Mouse (Mus musculus): ENCODE measurements around the gene Csnk1d. TPM values are rescaled to one million over a fixed set of nuclear protein-coding genes. Genes with fewer than 3 reads are reported as not detected.
A peak's percentile ranks its signal among the peaks of the same experiment; 100 is the strongest.

Gene Csnk1d
- polyA plus RNA-seq, 1 experiment from 2014 or later = 140 TPM

- H3K4me3 ChIP-seq (replicated peaks) = no peak overlapping the region
- WGBS = 91% methylated on average over 13 of the region's 13 CpGs
- peaks cover 35% of the 10 kb centered on the region for H3K4me1 ChIP-seq
- no peaks in the 10 kb centered on the region for H3K9me3 ChIP-seq (replicated peaks)
- no peak overlapping the region for H3K9ac ChIP-seq
- ATAC-seq (replicated peaks; ENCODE audit: low FRiP score) = no peak
- H3K27me3 ChIP-seq = no peaks in the 10 kb centered on the region
- no peak overlapping the region for H3K27ac ChIP-seq
- no peak overlapping the region for H3K4me2 ChIP-seq
- H3K36me3 ChIP-seq = peaks cover 97% of the 10 kb centered on the region
Measured at GRCm38 (mm10) chr11:120962050-120962771, 28.9 kb downstream of the Csnk1d start.

- Histone ChIP-seq H3K36me3 (peaks cover 97% of the 10 kb centered on the region), H3K4me3 (replicated peaks) (no peak overlapping the region), H3K9me3 (replicated peaks) (no peaks in the 10 kb centered on the region), H3K4me2 (no peak overlapping the region), H3K27ac (no peak overlapping the region), H3K4me1 (peaks cover 35% of the 10 kb centered on the region), H3K9ac (no peak overlapping the region), H3K27me3 (no peaks in the 10 kb centered on the region)
- WGBS = 83% methylated on average over 7 of the region's 7 CpGs
- no peak for ATAC-seq (replicated peaks; ENCODE audit: low FRiP score)
Measured at GRCm38 (mm10) chr11:120961594-120961993, 29.5 kb downstream of the Csnk1d start.

- Histone ChIP-seq H3K36me3 (peaks cover 96% of the 10 kb centered on the region), H3K9me3 (replicated peaks) (no peaks in the 10 kb centered on the region), H3K27me3 (no peaks in the 10 kb centered on the region), H3K4me1 (peaks cover 26% of the 10 kb centered on the region), H3K27ac (no peak overlapping the region), H3K4me2 (no peak overlapping the region), H3K4me3 (replicated peaks) (no peak overlapping the region), H3K9ac (no peak overlapping the region)
- WGBS = 76% methylated on average over 1 of the region's 1 CpGs
- ATAC-seq (replicated peaks; ENCODE audit: low FRiP score) = no peak
Measured at GRCm38 (mm10) chr11:120960248-120960647, 30.9 kb downstream of the Csnk1d start.

DNA sequence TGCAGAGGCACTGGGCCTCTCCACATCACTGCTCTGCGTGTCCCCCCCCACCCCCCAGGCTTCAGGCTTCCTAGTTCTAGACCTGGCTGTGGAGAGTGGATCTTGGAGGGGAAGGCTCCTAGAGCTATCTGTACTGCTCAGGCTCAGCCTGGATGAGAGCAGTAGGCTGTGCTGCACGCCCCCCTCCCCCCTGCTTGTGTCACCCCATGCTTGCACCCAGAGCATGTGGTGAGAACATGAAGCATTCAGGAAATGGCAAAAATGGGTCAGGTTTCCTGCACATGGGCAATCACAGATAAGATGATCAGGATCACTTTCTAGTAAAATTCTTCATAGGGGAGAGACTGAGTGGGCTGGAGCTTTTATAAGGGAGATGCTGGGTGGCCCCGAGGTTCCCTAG lies 31.6 kb downstream of the Csnk1d start:
- 74% methylated on average over 3 of the region's 3 CpGs for WGBS

DNA sequence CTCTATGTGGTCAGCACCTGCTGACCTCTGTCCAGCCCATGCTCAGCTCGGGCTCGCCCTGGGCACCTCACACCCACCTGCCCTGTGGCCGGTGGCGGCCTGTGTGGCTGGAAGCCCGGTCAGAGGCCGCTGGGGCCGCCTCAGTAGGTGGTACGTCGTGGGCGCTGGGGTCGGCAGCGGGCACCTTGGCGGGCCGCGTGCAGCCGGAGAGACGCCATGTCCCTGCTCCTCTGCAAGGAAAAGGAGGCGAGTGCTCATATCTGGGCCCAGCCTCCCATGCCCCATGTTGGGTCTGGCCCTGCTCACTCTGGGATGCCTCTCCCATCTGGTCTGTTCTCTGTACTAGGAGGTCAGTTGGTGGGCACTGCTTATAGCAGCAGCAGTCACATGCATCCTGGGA lies 32.1 kb downstream of the Csnk1d start:
- peaks cover 24% of the 10 kb centered on the region for H3K4me1 ChIP-seq
- no peak overlapping the region for H3K27ac ChIP-seq
- H3K4me2 ChIP-seq = no peak overlapping the region
- peaks cover 85% of the 10 kb centered on the region for H3K36me3 ChIP-seq
- H3K4me3 ChIP-seq (replicated peaks) = no peak overlapping the region
- WGBS = 85% methylated on average over 18 of the region's 18 CpGs
- no peaks in the 10 kb centered on the region for H3K27me3 ChIP-seq
- no peak overlapping the region for H3K9ac ChIP-seq
- H3K9me3 ChIP-seq (replicated peaks) = no peaks in the 10 kb centered on the region
- no peak for ATAC-seq (replicated peaks; ENCODE audit: low FRiP score)

More for the DNA sequence above, 31.6 kb downstream of the Csnk1d start:
- Histone ChIP-seq H3K27me3 (no peaks in the 10 kb centered on the region), H3K4me2 (no peak overlapping the region), H3K27ac (no peak overlapping the region), H3K4me3 (replicated peaks) (no peak overlapping the region), H3K9ac (no peak overlapping the region), H3K36me3 (peaks cover 90% of the 10 kb centered on the region), H3K4me1 (peaks cover 26% of the 10 kb centered on the region), H3K9me3 (replicated peaks) (no peaks in the 10 kb centered on the region)
- ATAC-seq (replicated peaks; ENCODE audit: low FRiP score) = no peak

DNA sequence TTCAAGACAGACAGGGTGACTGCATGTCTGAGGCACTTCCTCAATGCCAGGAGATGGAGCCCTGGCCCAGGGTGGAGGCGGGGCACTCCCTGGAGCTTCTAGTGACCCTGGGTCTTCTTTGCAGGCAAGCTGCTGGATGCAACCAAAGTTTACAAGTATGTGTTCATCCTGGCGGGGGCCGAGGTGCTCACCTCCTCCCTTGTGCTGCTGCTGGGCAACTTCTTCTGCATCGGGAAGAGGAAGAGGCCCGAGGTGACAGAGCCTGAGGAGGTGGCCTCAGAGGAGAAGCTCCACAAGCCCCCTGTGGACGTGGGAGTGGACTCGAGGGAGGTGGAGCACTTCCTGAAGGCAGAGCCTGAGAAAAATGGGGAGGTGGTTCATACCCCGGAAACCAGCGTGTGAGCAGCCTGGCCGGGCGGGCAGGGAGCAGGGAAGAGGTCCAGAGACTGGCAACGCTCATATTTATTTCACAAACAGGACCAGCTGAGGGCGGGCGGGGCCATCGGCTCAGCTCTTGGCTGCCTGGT lies 33.3 kb downstream of the Csnk1d start:
- WGBS = 59% methylated on average over 15 of the region's 15 CpGs

DNA sequence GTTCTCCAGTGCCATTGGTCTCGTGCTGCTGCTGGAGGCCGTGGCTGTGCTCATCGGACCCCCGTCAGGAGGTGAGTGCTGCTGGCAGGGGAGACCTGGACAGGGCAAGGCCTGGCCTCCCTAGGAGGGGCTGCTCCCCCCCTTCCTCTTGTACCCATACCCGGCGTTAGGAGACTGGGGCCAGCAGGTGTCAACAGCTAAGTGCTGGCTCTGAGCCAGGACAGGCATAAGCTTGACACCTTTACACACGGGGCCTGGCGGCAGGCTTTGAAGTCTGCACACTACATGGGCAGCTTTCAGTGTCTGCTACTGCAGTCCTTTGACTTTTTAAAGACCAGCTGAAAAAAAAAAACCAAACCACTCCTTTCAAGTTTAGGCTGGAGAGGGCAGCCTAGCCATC lies 34.1 kb downstream of the Csnk1d start:
- ATAC-seq (replicated peaks; ENCODE audit: low FRiP score) = no peak
- Histone ChIP-seq H3K9me3 (replicated peaks) (no peaks in the 10 kb centered on the region), H3K36me3 (peaks cover 65% of the 10 kb centered on the region), H3K4me3 (replicated peaks) (no peak overlapping the region), H3K27ac (no peak overlapping the region), H3K4me2 (no peak overlapping the region), H3K4me1 (peaks cover 26% of the 10 kb centered on the region), H3K27me3 (no peaks in the 10 kb centered on the region), H3K9ac (no peak overlapping the region)
- WGBS = 63% methylated on average over 8 of the region's 8 CpGs

More for the DNA sequence above, 33.3 kb downstream of the Csnk1d start:
- Histone ChIP-seq H3K4me2 (no peak overlapping the region), H3K9ac (no peak overlapping the region), H3K27me3 (no peaks in the 10 kb centered on the region), H3K4me1 (peaks cover 22% of the 10 kb centered on the region), H3K9me3 (replicated peaks) (no peaks in the 10 kb centered on the region), H3K36me3 (peaks cover 72% of the 10 kb centered on the region), H3K4me3 (replicated peaks) (no peak overlapping the region), H3K27ac (peak overlapping the region; percentile 41; the same call in 1 of the 2 replicates)
- ATAC-seq (replicated peaks; ENCODE audit: low FRiP score) = no peak

DNA sequence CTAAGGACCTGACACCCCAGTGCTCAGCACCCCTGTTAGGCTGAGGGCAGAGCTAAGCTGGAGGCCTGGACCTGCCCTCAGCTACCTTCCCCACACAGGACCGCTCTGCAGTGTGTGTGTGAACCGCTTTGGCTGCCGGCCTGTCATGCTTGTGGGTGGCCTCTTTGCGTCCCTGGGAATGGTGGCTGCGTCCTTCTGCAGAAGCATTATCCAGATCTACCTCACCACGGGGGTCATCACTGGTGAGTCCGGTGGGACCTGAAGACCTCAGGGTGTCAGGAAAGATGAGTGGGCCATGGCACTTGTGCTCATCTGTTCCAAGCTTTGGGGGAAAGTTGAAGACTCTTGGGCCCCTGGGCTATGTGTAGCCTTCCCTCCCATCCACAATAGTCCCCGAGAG lies 35.4 kb downstream of the Csnk1d start:
- Histone ChIP-seq H3K36me3 (peaks cover 51% of the 10 kb centered on the region), H3K4me3 (replicated peaks) (no peak overlapping the region), H3K4me1 (peaks cover 39% of the 10 kb centered on the region), H3K27me3 (no peaks in the 10 kb centered on the region), H3K9me3 (replicated peaks) (no peaks in the 10 kb centered on the region), H3K4me2 (no peak overlapping the region), H3K27ac (no peak overlapping the region), H3K9ac (no peak overlapping the region)
- ATAC-seq (replicated peaks; ENCODE audit: low FRiP score) = no peak
- WGBS = 94% methylated on average over 8 of the region's 8 CpGs

GRCm38 (mm10) chr11:120954936-120955335 lies 36.2 kb downstream of the Csnk1d start:
- no peak for ATAC-seq (replicated peaks; ENCODE audit: low FRiP score)
- peaks cover 44% of the 10 kb centered on the region for H3K36me3 ChIP-seq
- no peak overlapping the region for H3K9ac ChIP-seq
- 70% methylated on average over 5 of the region's 5 CpGs for WGBS
- H3K9me3 ChIP-seq (replicated peaks) = no peaks in the 10 kb centered on the region
- H3K27me3 ChIP-seq = peaks cover 1% of the 10 kb centered on the region; the same call in 1 of the 2 replicates
- no peak overlapping the region for H3K27ac ChIP-seq
- no peak overlapping the region for H3K4me2 ChIP-seq
- H3K4me3 ChIP-seq (replicated peaks) = no peak overlapping the region
- H3K4me1 ChIP-seq = peaks cover 47% of the 10 kb centered on the region

- Histone ChIP-seq H3K4me2 (peak overlapping the region; percentile 89), H3K27me3 (peaks cover 18% of the 10 kb centered on the region), H3K9ac (no peak overlapping the region), H3K36me3 (peaks cover 17% of the 10 kb centered on the region), H3K4me3 (replicated peaks) (peak overlapping the region; percentile 61), H3K27ac (peak overlapping the region; percentile 82; the same call in 1 of the 2 replicates), H3K4me1 (peaks cover 51% of the 10 kb centered on the region), H3K9me3 (replicated peaks) (no peaks in the 10 kb centered on the region)
- 75% methylated on average over 9 of the region's 9 CpGs for WGBS
- ATAC-seq (replicated peaks; ENCODE audit: low FRiP score) = no peak
Measured at GRCm38 (mm10) chr11:120951731-120952730, 39.1 kb downstream of the Csnk1d start.

DNA sequence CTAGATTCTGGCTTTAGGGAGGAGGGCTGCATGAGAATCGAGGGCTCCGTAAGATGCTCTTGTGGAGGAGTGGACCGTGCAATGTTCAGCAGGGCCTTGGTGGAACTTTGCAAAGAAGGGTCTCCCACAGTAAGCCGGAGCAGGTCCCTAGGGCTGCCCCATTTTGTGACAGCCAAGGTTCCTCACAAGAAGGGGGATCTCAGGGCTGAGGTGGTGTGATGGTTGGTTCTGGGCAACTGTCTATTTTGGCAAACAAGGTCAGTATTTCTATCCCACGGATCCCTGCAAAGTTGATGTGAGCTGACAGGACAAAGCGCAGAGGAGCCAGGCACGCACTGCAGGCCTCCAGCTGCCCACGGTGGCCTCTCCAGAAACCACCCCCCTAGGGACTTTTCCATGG lies 39.9 kb downstream of the Csnk1d start:
- Histone ChIP-seq H3K27ac (peak overlapping the region; percentile 82), H3K36me3 (peaks cover 9% of the 10 kb centered on the region), H3K4me1 (peaks cover 51% of the 10 kb centered on the region), H3K9me3 (replicated peaks) (no peaks in the 10 kb centered on the region), H3K4me2 (peak overlapping the region; percentile 89), H3K9ac (peak overlapping the region; percentile 41), H3K27me3 (peaks cover 19% of the 10 kb centered on the region), H3K4me3 (replicated peaks) (peak overlapping the region; percentile 61)
- 27% methylated on average over 8 of the region's 8 CpGs for WGBS
- no peak; the same call in none of the 2 replicates for ATAC-seq (replicated peaks; ENCODE audit: low FRiP score)
